Mouse (Mus musculus): ENCODE data around the gene Rhox6. TPM values are rescaled to one million over a fixed set of nuclear protein-coding genes. Genes with fewer than 3 reads are reported as not detected.

The Rhox6 gene
- polyA plus RNA-seq (2012; rRNA removed), result not detected in 2 replicates

GRCm38 (mm10) chrX:37826610-37827009, at the start of gene Rhox6:
TSS of gene Rhox6 (plus strand) at chrX:37826910.

DNA sequence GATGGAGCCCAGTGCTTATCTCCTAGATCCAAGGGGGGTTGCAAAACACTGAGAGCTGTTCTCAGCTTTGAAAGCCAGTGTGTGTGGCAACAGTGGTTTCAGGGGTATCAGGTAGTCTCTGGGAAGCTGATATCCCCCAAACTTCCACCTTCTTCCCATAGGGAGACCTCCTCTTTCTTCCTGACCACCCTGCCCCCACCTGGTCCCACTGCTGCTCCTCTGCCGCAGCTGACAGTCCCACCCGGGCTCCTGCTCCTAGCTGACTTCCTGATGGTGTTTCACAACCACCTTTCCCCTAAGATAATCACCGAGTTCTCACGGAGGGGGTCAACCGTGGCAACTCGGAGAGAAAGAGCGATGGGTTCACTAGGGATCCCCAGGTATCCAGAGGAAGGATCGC, 4.7 kb downstream of the Rhox6 start, which contains the start of gene Rhox7a:
Rhox7a (plus strand) TSS at position 301 of the 400 bp plus-strand sequence.

DNA sequence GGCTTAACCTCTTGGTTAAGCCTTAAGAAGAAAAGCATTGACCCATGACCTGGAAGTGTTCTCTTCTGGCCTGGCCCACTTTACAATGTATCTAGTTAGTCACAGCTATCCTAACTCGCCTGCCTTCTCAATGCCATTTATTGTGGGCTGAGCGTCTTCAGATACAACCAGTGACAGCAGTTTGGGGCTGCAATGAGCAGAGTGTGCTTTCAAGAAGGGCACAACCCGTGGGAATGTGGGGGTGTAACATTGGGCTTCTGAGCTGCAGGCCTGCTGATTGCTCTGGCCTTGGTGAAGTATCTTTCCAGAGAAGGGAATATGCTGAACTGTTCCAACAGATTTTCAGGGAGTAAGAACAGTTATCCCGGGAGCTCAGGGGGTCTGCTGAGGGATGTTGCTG, 52.1 kb downstream of the Rhox6 start, which contains the start of gene Rhox8:
Rhox8 (minus strand) TSS at position 101 of the 400 bp plus-strand sequence.

Other genes with a start within 250 kb of the Rhox6 start
- not detected in 2 replicates for gene Rhox3f, start 245.9 kb upstream of the Rhox6 start, polyA plus RNA-seq (2012; rRNA removed)
- gene Rhox4f, start 219.2 kb upstream of the Rhox6 start, polyA plus RNA-seq (2012; rRNA removed), result not detected in 2 replicates
- not detected in 2 replicates for gene Rhox3g, start 198.3 kb upstream of the Rhox6 start, polyA plus RNA-seq (2012; rRNA removed)
- gene Rhox2g, start 183.4 kb upstream of the Rhox6 start, polyA plus RNA-seq (2012; rRNA removed), result not detected in 2 replicates
- not detected in 2 replicates for gene Rhox4g, start 175.6 kb upstream of the Rhox6 start, polyA plus RNA-seq (2012; rRNA removed)
- gene Rhox3h, start 158.1 kb upstream of the Rhox6 start, polyA plus RNA-seq (2012; rRNA removed), result not detected in 2 replicates
- not detected in 2 replicates for gene Rhox2h, start 153.6 kb upstream of the Rhox6 start, polyA plus RNA-seq (2012; rRNA removed)
- 0.34 and 0.35 TPM in 2 replicates for gene Rhox5, start 22.1 kb upstream of the Rhox6 start, polyA plus RNA-seq (2012; rRNA removed)
- gene Rhox7a, start 4.8 kb downstream of the Rhox6 start, polyA plus RNA-seq (2012; rRNA removed), result not detected in 2 replicates
- gene Rhox8, start 52.0 kb downstream of the Rhox6 start, polyA plus RNA-seq (2012; rRNA removed), result not detected in 2 replicates
- not detected in 2 replicates for gene Rhox7b, start 70.3 kb downstream of the Rhox6 start, polyA plus RNA-seq (2012; rRNA removed)
- not detected in 2 replicates for gene Rhox9, start 74.9 kb downstream of the Rhox6 start, polyA plus RNA-seq (2012; rRNA removed)
- not detected in 2 replicates for gene Btg1-ps1, start 191.9 kb downstream of the Rhox6 start, polyA plus RNA-seq (2012; rRNA removed)
- gene Btg1-ps2, start 216.2 kb downstream of the Rhox6 start, polyA plus RNA-seq (2012; rRNA removed), result not detected in 2 replicates
- gene Rhox10, start 239.6 kb downstream of the Rhox6 start, polyA plus RNA-seq (2012; rRNA removed), result not detected in 2 replicates